Mouse (Mus musculus) CH12.LX (cell line): ENCODE data around the gene Ascc2. TPM values are rescaled to one million over a fixed set of nuclear protein-coding genes. Genes with fewer than 3 reads are reported as not detected.

Experiments
- DNase-seq: peaks from one replicate; pipeline ENCODE4 v3.0.0-alpha.2; 2013; ENCODE audit errors: extremely low read depth
- H3K27ac ChIP-seq: 2 replicates; pipeline ENCODE4 v1.5.1; 2012; ENCODE audit warnings: low read depth, mild to moderate bottlenecking, control low read depth, moderate library complexity; ENCODE audit not compliant: insufficient read depth
- H3K27me3 ChIP-seq: replicated peaks from 2 replicates; pipeline ENCODE3; 2012; ENCODE audit warnings: inconsistent platforms
- H3K36me3 ChIP-seq, 2 experiments: replicated peaks in 1 of 2; 2 replicates each; pipeline versions ENCODE3 to v1.6.1; 2012; ENCODE audit warnings: inconsistent platforms in 1 of 2, low read length in 1 of 2, mild to moderate bottlenecking in 1 of 2, mixed read lengths in 1 of 2, moderate library complexity in 1 of 2; ENCODE audit not compliant: control insufficient read depth in 1 of 2, insufficient read depth in 1 of 2
- H3K4me1 ChIP-seq, 2 experiments: 2 replicates each; pipeline ENCODE4 v1.6.1; 2012; ENCODE audit warnings: inconsistent platforms in 1 of 2, moderate library complexity in 1 of 2; ENCODE audit not compliant: insufficient read depth in 2 of 2, control insufficient read depth in 1 of 2
- H3K4me2 ChIP-seq: 2 replicates; pipeline ENCODE4 v1.6.1; 2012; ENCODE audit warnings: low read depth, mild to moderate bottlenecking, control low read depth; ENCODE audit not compliant: poor library complexity, insufficient read depth, severe bottlenecking
- H3K4me3 ChIP-seq, 3 experiments: fragments of 150-350 bp in 1 of 3; sonication (generic) in 1 of 3; replicated peaks in 1 of 3; 2 replicates each; pipeline versions ENCODE3 to v1.5.1; 2011 to 2012; ENCODE audit warnings: low read depth in 2 of 3, low read length in 2 of 3, mild to moderate bottlenecking in 2 of 3, moderate library complexity in 2 of 3, control low read depth in 1 of 3, improper control_type of control experiment in 1 of 3, inconsistent platforms in 1 of 3, mixed read lengths in 1 of 3; ENCODE audit not compliant: poor library complexity in 1 of 3
- H3K79me2 ChIP-seq: replicated peaks from 2 replicates; pipeline ENCODE4 v1.6.1; 2012; ENCODE audit warnings: mild to moderate bottlenecking, moderate library complexity; ENCODE audit not compliant: control insufficient read depth, poor library complexity, insufficient read depth, severe bottlenecking; ENCODE audit errors: extremely low read depth
- H3K9ac ChIP-seq: 2 replicates; pipeline ENCODE4 v1.6.1; 2012; ENCODE audit warnings: low read depth, mild to moderate bottlenecking, control low read depth, moderate library complexity; ENCODE audit not compliant: insufficient read depth
- H3K9me3 ChIP-seq: replicated peaks from 2 replicates; pipeline ENCODE3; 2012; ENCODE audit warnings: low read length, inconsistent platforms, mixed read lengths
- CTCF ChIP-seq, 2 experiments: IDR thresholded peaks in 1 of 2; conservative IDR thresholded peaks in 1 of 2; 2 replicates each; pipeline ENCODE4 v1.5.1; 2011 to 2012; ENCODE audit warnings: low read depth in 2 of 2, low read length in 2 of 2, improper control_type of control experiment in 1 of 2, inconsistent platforms in 1 of 2, mild to moderate bottlenecking in 1 of 2, moderate library complexity in 1 of 2
- ELF1 ChIP-seq: IDR thresholded peaks from 2 replicates; pipeline ENCODE4 v1.6.1; 2014; ENCODE audit warnings: low read depth, mild to moderate bottlenecking, inconsistent platforms, low read length, improper control_type of control experiment
- EP300 ChIP-seq: IDR thresholded peaks from 2 replicates; pipeline ENCODE4 v1.6.1; 2011; ENCODE audit warnings: low read length, improper control_type of control experiment
- ETS1 ChIP-seq: conservative IDR thresholded peaks from 2 replicates; pipeline ENCODE4 v1.6.1; 2012; ENCODE audit warnings: low read depth, mild to moderate bottlenecking, inconsistent platforms, low read length, improper control_type of control experiment, moderate library complexity
- GABPA ChIP-seq: IDR thresholded peaks from 2 replicates; pipeline ENCODE4 v1.6.1; 2012; ENCODE audit warnings: low read depth, low read length, improper control_type of control experiment, inconsistent platforms; ENCODE audit not compliant: insufficient replicate concordance
- IRF4 ChIP-seq: IDR thresholded peaks from 2 replicates; pipeline ENCODE4 v1.6.1; 2014; ENCODE audit warnings: low read depth, mild to moderate bottlenecking, inconsistent platforms, low read length, improper control_type of control experiment
- JUND ChIP-seq: conservative IDR thresholded peaks from 2 replicates; pipeline ENCODE4 v1.6.1; 2011; ENCODE audit warnings: low read depth, low read length, improper control_type of control experiment
- KAT2A ChIP-seq: IDR thresholded peaks from 2 replicates; pipeline ENCODE4 v1.6.1; 2012; ENCODE audit warnings: low read length, improper control_type of control experiment, inconsistent platforms; ENCODE audit not compliant: insufficient replicate concordance
- MAFK ChIP-seq: IDR thresholded peaks from 2 replicates; pipeline ENCODE4 v1.6.1; 2011; ENCODE audit warnings: low read length, improper control_type of control experiment; ENCODE audit not compliant: insufficient replicate concordance
- MAX ChIP-seq: IDR thresholded peaks from 2 replicates; pipeline ENCODE4 v1.6.1; 2011; ENCODE audit warnings: low read length, improper control_type of control experiment
- MYC ChIP-seq: IDR thresholded peaks from 2 replicates; pipeline ENCODE4 v1.6.1; 2011; ENCODE audit warnings: low read depth, mild to moderate bottlenecking, improper control_type of control experiment, low read length
- NELFE ChIP-seq: IDR thresholded peaks from 2 replicates; pipeline ENCODE4 v1.6.1; 2011; ENCODE audit warnings: low read depth, low read length, improper control_type of control experiment
- NRF1 ChIP-seq: IDR thresholded peaks from 2 replicates; pipeline ENCODE4 v1.6.1; 2014; ENCODE audit warnings: low read depth, mild to moderate bottlenecking, inconsistent platforms, low read length, improper control_type of control experiment, moderate library complexity
- PAX5 ChIP-seq: IDR thresholded peaks from 2 replicates; pipeline ENCODE4 v1.6.1; 2012; ENCODE audit warnings: low read length, inconsistent platforms, mixed read lengths
- POLR2A ChIP-seq: IDR thresholded peaks from 2 replicates; pipeline ENCODE4 v1.6.1; 2011; ENCODE audit warnings: low read depth, mild to moderate bottlenecking, improper control_type of control experiment, low read length
- RAD21 ChIP-seq: IDR thresholded peaks from 2 replicates; pipeline ENCODE4 v1.6.1; 2011; ENCODE audit warnings: low read depth, mild to moderate bottlenecking, low read length, improper control_type of control experiment, moderate library complexity
- SIN3A ChIP-seq: IDR thresholded peaks from 2 replicates; pipeline ENCODE4 v1.6.1; 2012; ENCODE audit warnings: low read length, improper control_type of control experiment, inconsistent platforms
- TCF12 ChIP-seq: IDR thresholded peaks from 2 replicates; pipeline ENCODE4 v1.6.1; 2014; ENCODE audit warnings: low read depth, mild to moderate bottlenecking, inconsistent platforms, low read length, improper control_type of control experiment
- UBTF ChIP-seq: IDR thresholded peaks from 2 replicates; pipeline ENCODE4 v1.6.1; 2012; ENCODE audit warnings: low read depth, mild to moderate bottlenecking, inconsistent platforms, low read length, improper control_type of control experiment, moderate library complexity
- ZC3H11A ChIP-seq: IDR thresholded peaks from 2 replicates; pipeline ENCODE4 v1.6.1; 2012; ENCODE audit warnings: low read depth, mild to moderate bottlenecking, inconsistent platforms, low read length, improper control_type of control experiment
- ZKSCAN1 ChIP-seq: IDR thresholded peaks from 2 replicates; pipeline ENCODE4 v1.6.1; 2012; ENCODE audit warnings: low read depth, inconsistent platforms, low read length, improper control_type of control experiment, borderline replicate concordance
- ZMIZ1 ChIP-seq: IDR thresholded peaks from 2 replicates; pipeline ENCODE4 v1.6.1; 2012; ENCODE audit warnings: low read depth, mild to moderate bottlenecking, inconsistent platforms, low read length, improper control_type of control experiment
- ZNF384 ChIP-seq: IDR thresholded peaks from 2 replicates; pipeline ENCODE4 v1.6.1; 2012; ENCODE audit warnings: low read depth, low read length, improper control_type of control experiment, inconsistent platforms
- dilution Hi-C: fragments of 300-500 bp; cut with MboI; formaldehyde crosslinking; loops from 2 replicates; pipeline ENCODE4 v1.14.3; 2020; ENCODE audit warnings: low sequenced_read_pairs; ENCODE audit not compliant: extremely low pct_unique_long_range_greater_than_20kb, extremely low pct_ligation_motif_present
- in situ Hi-C: fragments of 300-500 bp; cut with MboI; formaldehyde crosslinking; loops from 3 replicates; pipeline ENCODE4 v1.14.3; 2019; ENCODE audit warnings: low sequenced_read_pairs, low pct_ligation_motif_present, low pct_unique_long_range_greater_than_20kb, mixed read lengths
- polyA plus RNA-seq: library from polyadenylated mRNA; unstranded; fragments of >175 nt; gene quantifications from 2 replicates; pipeline ENCODE4 v1.2.1, GENCODE M21; 2012; ENCODE audit warnings: low read depth; ENCODE audit not compliant: insufficient read length
- total RNA-seq, 2 experiments: library from RNA; depleted of rRNA; stranded (reverse); fragments of 300-350 nt in 1 of 2; fragments of >200 nt in 1 of 2; gene quantifications; 2 replicates each; pipeline ENCODE4 v1.2.3; 2012 to 2014

Gene Ascc2
- total and polyA plus RNA-seq, 3 experiments = 25.1 to 52.9 (median 34.6) TPM

DNA sequence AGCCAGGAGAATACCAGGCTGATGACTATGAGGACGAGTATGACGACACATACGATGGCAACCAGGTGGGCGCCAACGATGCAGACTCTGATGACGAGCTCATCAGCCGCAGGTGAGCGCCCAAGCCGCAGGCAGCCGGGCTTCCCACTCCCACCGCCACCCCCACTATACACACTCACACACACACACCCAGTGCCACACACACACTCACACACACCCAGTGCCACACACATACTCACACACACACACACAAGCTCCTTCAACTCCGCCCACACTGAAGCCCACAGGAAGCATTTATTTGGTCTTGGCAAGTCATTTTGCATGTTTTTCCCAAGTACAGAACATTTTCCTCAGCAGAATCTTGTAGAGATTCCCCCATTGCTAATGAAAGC lies 41.9 kb downstream of the Ascc2 start:
- in situ Hi-C loops = no loop called here
- no peak for DNase-seq
- Histone ChIP-seq H3K27me3 (no peaks in the 10 kb centered on the region), H3K9ac (no peak overlapping the region), H3K9me3 (no peaks in the 10 kb centered on the region), H3K36me3 (peaks cover 65 to 97% of the 10 kb centered on the region in 2 experiments)
- TF ChIP-seq UBTF = no peak
- TF ChIP-seq PAX5 = no peak
- TF ChIP-seq NRF1 = no peak
- TF ChIP-seq, all 38 proteins: peak for 0
- H3K4me1 ChIP-seq = peaks cover 0 to 4% of the 10 kb centered on the region in 2 experiments; a peak in 1 of 4 replicates
- no peak overlapping the region for H3K27ac ChIP-seq
- H3K4me3 ChIP-seq = no peak overlapping the region
- no peak overlapping the region for H3K4me2 ChIP-seq
- dilution Hi-C loops = no loop called here
- no peaks in the 10 kb centered on the region for H3K79me2 ChIP-seq

DNA sequence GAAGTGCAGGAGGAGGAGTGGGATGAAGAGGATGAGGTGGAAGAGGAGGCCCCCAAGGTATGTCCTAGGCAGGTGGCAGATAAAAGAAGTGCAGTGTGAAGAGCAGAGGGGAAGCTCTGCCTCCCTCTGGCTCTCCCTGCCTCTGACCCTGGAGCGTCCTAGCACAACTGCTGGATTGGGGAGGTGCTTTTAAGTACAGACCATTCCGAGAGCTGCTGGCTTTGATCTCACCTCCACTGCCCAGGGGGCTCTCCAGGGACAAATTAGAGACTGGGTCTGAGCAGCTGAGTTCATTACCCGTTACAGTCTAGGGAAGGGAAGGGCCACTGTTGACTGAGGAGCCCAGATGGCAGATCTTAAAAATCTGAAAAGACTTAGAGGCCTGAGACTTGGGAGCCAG lies 42.6 kb downstream of the Ascc2 start:
- DNase-seq = no peak
- Histone ChIP-seq H3K9ac (no peak overlapping the region), H3K27me3 (no peaks in the 10 kb centered on the region), H3K4me1 (peaks cover 0 to 4% of the 10 kb centered on the region in 2 experiments; a peak in 1 of 4 replicates), H3K79me2 (no peaks in the 10 kb centered on the region), H3K4me3 (no peak overlapping the region), H3K4me2 (no peak overlapping the region), H3K9me3 (no peaks in the 10 kb centered on the region), H3K36me3 (peaks cover 58 to 96% of the 10 kb centered on the region in 2 experiments), H3K27ac (no peak overlapping the region)
- in situ Hi-C loops = no loop called here
- dilution Hi-C loops = no loop called here
- no peak for TF ChIP-seq SIN3A
- TF ChIP-seq MYC = no peak
- TF ChIP-seq GABPA = no peak
- no peak for TF ChIP-seq KAT2A
- no peak for TF ChIP-seq MAX
- no peak for TF ChIP-seq ZMIZ1
- TF ChIP-seq ZC3H11A = no peak

DNA sequence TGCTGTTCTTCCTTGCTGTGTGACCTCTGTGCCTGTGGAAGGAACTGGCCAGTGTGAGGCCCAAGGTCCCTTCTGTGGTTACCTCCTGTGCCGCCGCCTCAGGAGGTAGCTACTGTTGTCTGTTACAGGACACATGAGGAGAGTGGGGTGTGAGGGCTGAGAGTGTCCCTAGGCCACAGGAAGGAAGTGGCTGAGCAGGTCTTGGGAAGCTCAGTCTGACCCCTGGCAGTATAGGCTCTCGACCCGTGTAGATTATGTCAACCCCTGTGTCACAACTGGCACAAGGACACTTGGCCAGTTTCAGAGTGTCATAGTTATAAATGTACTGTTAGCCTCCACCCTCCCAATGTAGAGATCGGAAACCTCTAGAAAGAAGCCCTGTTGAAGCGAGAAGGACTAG lies 46.0 kb downstream of the Ascc2 start:
- no peak overlapping the region for H3K9ac ChIP-seq
- no peak for DNase-seq
- H3K4me3 ChIP-seq = no peak overlapping the region
- peaks cover 0 to 21% of the 10 kb centered on the region in 2 experiments; a peak in 2 of 4 replicates for H3K4me1 ChIP-seq
- no peaks in the 10 kb centered on the region for H3K9me3 ChIP-seq
- dilution Hi-C loops (no loop called here), in situ Hi-C loops (no loop called here)
- H3K27ac ChIP-seq = no peak overlapping the region
- no peaks in the 10 kb centered on the region for H3K79me2 ChIP-seq
- no peak overlapping the region for H3K4me2 ChIP-seq
- peaks cover 40 to 70% of the 10 kb centered on the region in 2 experiments for H3K36me3 ChIP-seq
- TF ChIP-seq ELF1 (no peak), CTCF (conservative IDR thresholded peaks at IDR 0.05 in 1 of 2, IDR thresholded peaks at IDR 0.05 in 1 of 2; ENCODE audit: low read depth in 2 of 2, low read length in 2 of 2) (no peak), ZC3H11A (no peak), EP300 (no peak), ZNF384 (no peak), TCF12 (no peak), POLR2A (no peak), ETS1 (no peak), NELFE (no peak), KAT2A (no peak), IRF4 (no peak), NRF1 (no peak), JUND (no peak), PAX5 (no peak), MAFK (no peak), RAD21 (no peak), ZKSCAN1 (no peak)
- no peaks in the 10 kb centered on the region for H3K27me3 ChIP-seq
